Mouse (Mus musculus): Measurements from ENCODE around the gene Tmem176a. TPM values are rescaled to one million over a fixed set of nuclear protein-coding genes. Genes with fewer than 3 reads are reported as not detected.

Gene Tmem176a
- polyA plus RNA-seq, 1 experiment from 2014 or later = 153 TPM

DNA sequence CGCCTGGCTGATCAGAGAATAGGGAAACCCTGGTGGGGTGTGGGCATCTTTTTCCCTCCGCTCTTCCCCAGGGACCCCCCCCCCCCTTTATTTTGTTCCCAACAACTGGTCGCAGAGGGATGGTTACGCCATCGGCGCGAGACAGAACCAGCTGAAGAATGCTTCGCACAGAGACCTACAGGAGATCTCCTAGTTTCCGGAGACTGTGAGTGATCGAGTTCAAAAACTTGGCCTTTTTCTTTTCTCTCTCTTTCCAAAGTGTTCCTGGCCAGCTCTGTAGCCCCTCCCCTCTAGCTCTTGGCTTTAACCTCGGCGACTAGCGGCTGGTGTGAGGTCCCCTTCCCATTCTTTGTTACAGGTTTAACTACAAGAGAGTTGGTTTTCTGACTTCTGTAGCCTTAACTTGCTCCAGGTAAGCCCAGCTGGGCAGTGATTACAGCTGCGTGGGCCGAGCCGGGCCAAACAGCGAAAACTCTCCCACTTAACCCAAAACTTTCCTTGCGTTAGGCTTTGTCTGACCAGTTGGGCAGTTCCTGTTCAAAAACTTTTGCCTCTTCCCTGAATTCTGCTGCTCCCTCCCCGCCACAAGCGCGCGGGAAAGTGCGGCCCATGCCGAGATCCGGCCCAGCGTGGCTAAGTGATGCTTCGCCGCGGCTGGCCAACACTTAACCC, 11.2 kb downstream of the Tmem176a start:
- ATAC-seq (replicated peaks; ENCODE audit: low FRiP score) = peak; percentile 77
- Histone ChIP-seq H3K9ac (peak overlapping the region; percentile 56), H3K4me1 (peaks cover 6% of the 10 kb centered on the region), H3K4me3 (replicated peaks) (peak overlapping the region; percentile 45), H3K27ac (peak overlapping the region; percentile 97), H3K36me3 (no peaks in the 10 kb centered on the region; the same call in 1 of the 2 replicates), H3K4me2 (peak overlapping the region; percentile 73), H3K9me3 (replicated peaks) (no peaks in the 10 kb centered on the region), H3K27me3 (no peaks in the 10 kb centered on the region)
- WGBS = under 1% methylated on average over 28 of the region's 29 CpGs

DNA sequence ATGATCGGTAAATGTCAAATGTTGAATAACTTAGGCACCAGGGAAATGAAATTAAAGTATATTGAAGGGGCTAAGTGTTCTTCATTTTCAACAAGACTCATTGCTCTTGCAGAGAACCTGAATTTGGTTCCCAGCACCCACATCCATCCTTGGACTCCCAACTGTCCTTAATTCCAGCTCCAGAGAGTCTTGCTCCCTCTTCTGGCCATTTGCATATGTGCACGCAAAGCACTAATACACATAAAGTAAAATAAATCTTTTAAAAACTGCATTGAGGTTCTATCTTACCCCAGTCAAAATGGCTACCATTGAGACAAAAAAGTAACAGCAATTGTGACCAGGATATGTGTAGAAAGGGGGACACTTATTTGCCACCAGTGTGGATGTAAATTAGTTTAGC, 13.4 kb downstream of the Tmem176a start:
- H3K36me3 ChIP-seq = no peaks in the 10 kb centered on the region; the same call in 1 of the 2 replicates
- peaks cover 11% of the 10 kb centered on the region for H3K4me1 ChIP-seq
- no peak overlapping the region for H3K4me2 ChIP-seq
- no peak overlapping the region for H3K9ac ChIP-seq
- H3K27me3 ChIP-seq = no peaks in the 10 kb centered on the region
- H3K9me3 ChIP-seq (replicated peaks) = no peaks in the 10 kb centered on the region
- H3K27ac ChIP-seq = no peak overlapping the region
- no peak for ATAC-seq (replicated peaks; ENCODE audit: low FRiP score)
- no peak overlapping the region for H3K4me3 ChIP-seq (replicated peaks)
- WGBS = 97% methylated on average over 2 of the region's 2 CpGs

DNA sequence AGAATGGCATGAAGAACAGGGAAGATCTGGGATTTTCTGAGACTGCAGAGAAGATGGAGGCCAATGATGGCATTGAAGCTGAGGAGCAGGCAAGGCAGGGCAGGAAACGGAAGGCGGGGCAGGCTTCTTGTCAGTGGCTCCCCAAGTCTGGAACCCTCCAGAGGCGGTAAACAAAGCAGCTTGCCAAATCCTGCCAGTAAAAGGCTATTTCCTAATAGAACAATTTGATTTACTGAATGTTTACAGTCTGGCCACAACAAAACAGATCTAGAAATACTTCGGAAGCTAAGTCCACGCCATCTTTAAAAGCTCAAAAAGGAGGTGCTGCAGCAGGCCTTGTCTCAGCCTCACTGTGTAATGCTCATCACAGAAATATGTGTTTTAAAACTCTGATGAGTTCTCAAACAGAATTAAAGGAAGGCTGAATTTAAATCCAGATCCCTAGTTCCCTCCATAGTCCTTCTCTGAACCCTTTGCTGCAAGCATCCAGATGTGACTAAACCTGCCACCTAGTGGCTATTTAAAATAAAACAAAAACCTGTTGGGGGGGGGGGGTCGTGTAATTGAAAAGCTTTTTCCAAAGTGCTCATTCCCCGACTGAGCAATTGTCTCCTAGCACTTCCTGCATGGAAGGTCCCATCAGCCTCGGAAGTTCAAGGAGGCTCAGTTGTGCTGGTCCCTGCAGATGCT, 17.0 kb downstream of the Tmem176a start:
- H3K9me3 ChIP-seq (replicated peaks) = no peaks in the 10 kb centered on the region
- no peaks in the 10 kb centered on the region; the same call in 1 of the 2 replicates for H3K36me3 ChIP-seq
- H3K27me3 ChIP-seq = no peaks in the 10 kb centered on the region
- H3K27ac ChIP-seq = no peak overlapping the region
- no peak overlapping the region for H3K4me2 ChIP-seq
- peaks cover 23% of the 10 kb centered on the region for H3K4me1 ChIP-seq
- no peak for ATAC-seq (replicated peaks; ENCODE audit: low FRiP score)
- WGBS = 42% methylated on average over 8 of the region's 8 CpGs
- no peak overlapping the region for H3K9ac ChIP-seq
- no peak overlapping the region for H3K4me3 ChIP-seq (replicated peaks)

DNA sequence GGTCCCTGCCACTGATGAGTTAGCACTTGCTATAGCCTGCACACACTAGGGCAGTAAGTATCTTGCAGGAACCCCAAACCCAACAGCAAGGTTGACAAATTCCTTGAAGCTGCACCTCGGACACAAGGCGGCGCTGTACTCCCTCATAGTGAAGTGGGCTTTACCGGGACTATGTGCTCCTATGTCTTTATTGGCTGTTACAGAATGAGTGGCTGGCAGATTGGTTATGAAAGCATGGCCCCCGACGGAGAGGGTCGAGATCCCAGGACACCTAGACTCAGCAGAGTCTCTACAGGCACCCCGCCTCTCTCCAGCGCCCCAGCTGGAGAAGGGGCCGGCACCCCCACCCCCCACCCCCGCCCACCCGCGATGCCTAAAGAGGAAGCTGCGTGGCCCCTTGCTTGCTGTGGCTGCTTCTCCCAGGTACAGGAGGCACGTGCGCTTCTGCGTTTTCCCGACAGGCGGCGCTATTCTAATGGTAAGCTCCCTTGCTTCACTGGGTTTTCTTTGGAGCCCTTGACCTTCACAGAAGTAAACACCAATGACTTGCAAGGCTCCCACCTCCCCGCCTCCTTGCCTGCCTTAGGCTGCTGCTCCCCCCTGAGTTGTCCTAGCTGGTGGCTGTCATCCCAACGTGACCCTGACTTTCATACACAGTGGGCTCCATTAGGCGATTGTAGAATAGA, 19.6 kb downstream of the Tmem176a start:
- Histone ChIP-seq H3K9me3 (replicated peaks) (no peaks in the 10 kb centered on the region), H3K4me1 (peaks cover 32% of the 10 kb centered on the region), H3K27ac (no peak overlapping the region), H3K36me3 (no peaks in the 10 kb centered on the region), H3K9ac (no peak overlapping the region), H3K27me3 (no peaks in the 10 kb centered on the region), H3K4me2 (peak overlapping the region; percentile 56), H3K4me3 (replicated peaks) (peak overlapping the region; percentile 35)
- ATAC-seq (replicated peaks; ENCODE audit: low FRiP score) = peak; percentile 69
- WGBS = 13% methylated on average over 23 of the region's 23 CpGs

DNA sequence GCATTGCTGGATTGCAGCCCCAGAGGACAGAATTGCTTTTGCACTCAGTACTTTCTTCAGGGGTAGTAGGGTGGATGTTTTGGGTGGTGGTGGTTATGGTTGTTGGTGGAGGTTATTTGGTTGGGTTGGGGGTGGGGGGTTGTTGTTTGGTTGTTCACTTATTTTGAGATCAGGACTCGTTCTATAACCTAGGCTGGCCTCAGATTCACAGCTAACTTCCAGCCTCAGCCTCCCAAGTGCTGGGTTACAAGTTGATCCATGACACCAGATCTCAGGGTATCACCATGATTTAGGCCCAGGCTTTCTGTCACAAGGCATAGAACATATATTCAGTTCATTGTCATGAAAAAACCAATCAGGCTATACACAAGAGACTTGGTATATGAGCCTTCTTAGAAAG, 20.1 kb downstream of the Tmem176a start:
- peaks cover 32% of the 10 kb centered on the region for H3K4me1 ChIP-seq
- no peaks in the 10 kb centered on the region for H3K36me3 ChIP-seq
- no peak overlapping the region for H3K9ac ChIP-seq
- ATAC-seq (replicated peaks; ENCODE audit: low FRiP score) = no peak
- WGBS = 96% methylated on average over 1 of the region's 1 CpGs
- H3K27ac ChIP-seq = no peak overlapping the region
- H3K27me3 ChIP-seq = no peaks in the 10 kb centered on the region
- no peaks in the 10 kb centered on the region for H3K9me3 ChIP-seq (replicated peaks)
- no peak overlapping the region for H3K4me3 ChIP-seq (replicated peaks)
- peak overlapping the region; percentile 56; the same call in 1 of the 2 replicates for H3K4me2 ChIP-seq

DNA sequence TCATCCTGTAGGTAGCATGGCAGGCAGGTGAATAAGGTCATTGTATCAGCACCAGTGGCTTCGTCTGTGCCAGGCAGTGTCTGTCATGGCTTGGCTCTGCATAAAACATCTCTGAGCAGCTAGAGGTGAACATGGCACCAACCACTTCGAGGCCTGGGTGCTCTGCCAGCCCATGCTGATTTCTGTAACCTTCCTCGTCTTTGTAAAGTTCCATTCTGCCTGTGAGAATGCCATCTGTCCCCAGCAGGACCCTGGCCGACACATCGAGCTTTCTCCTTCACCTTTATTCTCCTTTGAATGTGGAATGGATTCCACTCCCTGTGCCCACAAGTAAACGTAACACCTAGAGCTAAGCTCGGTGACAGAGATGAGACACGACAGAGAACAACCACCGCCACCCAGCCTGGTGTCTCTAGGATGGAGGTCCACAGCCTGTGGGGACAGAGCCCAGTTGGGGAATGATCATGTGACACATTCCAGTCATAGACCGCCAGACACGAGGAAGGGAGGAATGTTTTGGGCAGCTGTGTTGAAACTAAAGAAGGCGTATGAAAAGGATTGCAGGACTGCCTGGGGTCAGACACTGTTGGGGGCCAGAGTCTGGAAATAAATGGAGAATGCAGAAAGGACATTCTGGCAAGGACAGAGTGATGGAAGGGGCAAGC, 21.0 kb downstream of the Tmem176a start:
- Histone ChIP-seq H3K36me3 (no peaks in the 10 kb centered on the region), H3K9me3 (replicated peaks) (no peaks in the 10 kb centered on the region), H3K27me3 (no peaks in the 10 kb centered on the region), H3K27ac (0 out of 2 replicates have a peak overlapping the region, but pooled peaks have one; percentile 10), H3K4me3 (replicated peaks) (no peak overlapping the region), H3K4me1 (peaks cover 32% of the 10 kb centered on the region), H3K4me2 (no peak overlapping the region), H3K9ac (no peak overlapping the region)
- peak; percentile 45; the same call in 1 of the 2 replicates for ATAC-seq (replicated peaks; ENCODE audit: low FRiP score)
- 68% methylated on average over 12 of the region's 12 CpGs for WGBS

DNA sequence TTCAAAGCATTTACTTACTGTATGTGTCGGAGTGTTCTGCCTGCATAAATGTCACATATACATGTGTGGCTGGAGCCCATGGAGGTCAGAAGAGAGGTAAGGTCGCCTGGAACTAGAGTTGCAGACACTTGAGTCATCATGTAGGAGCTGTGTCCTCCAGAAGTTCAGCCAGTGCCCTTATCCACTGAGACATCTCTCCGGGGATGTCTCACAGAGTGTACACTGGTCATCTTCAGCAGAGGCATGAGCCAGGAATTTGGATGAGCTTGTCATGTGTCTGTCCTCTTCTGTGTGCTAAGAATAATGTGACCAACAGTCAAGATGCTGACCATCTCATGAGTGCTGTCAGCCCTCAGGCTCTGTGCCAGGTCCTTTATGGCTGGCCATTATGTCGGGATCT, 22.1 kb downstream of the Tmem176a start:
- no peak for ATAC-seq (replicated peaks; ENCODE audit: low FRiP score)
- H3K9ac ChIP-seq = no peak overlapping the region
- WGBS = 80% methylated on average over 4 of the region's 4 CpGs
- no peaks in the 10 kb centered on the region for H3K27me3 ChIP-seq
- H3K4me3 ChIP-seq (replicated peaks) = no peak overlapping the region
- peaks cover 34% of the 10 kb centered on the region for H3K4me1 ChIP-seq
- H3K27ac ChIP-seq = no peak overlapping the region
- H3K4me2 ChIP-seq = no peak overlapping the region
- H3K36me3 ChIP-seq = no peaks in the 10 kb centered on the region
- H3K9me3 ChIP-seq (replicated peaks) = no peaks in the 10 kb centered on the region

DNA sequence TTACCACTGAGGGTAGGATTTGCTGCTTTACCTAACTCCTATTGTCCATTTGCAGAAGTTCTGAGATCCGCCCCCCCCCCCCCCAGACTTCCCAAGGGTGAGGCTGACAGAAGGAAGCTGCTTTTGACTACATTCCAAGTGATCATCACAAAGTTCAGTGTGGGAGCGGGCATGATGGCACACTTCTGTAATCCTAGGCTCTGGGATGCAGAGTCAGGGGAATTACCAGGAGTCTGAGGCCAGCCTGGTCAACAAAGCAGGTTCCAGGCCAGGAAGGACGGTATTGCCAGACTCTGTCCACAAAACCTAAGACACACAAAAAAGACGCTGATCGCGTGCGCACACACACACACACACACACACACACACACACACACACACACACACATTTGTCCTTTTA, 22.8 kb downstream of the Tmem176a start:
- H3K36me3 ChIP-seq = no peaks in the 10 kb centered on the region
- H3K27me3 ChIP-seq = no peaks in the 10 kb centered on the region
- no peak overlapping the region for H3K9ac ChIP-seq
- no peaks in the 10 kb centered on the region for H3K9me3 ChIP-seq (replicated peaks)
- WGBS = 83% methylated on average over 7 of the region's 7 CpGs
- no peak overlapping the region for H3K27ac ChIP-seq
- H3K4me3 ChIP-seq (replicated peaks) = no peak overlapping the region
- no peak overlapping the region for H3K4me2 ChIP-seq
- no peak for ATAC-seq (replicated peaks; ENCODE audit: low FRiP score)
- H3K4me1 ChIP-seq = peaks cover 34% of the 10 kb centered on the region

DNA sequence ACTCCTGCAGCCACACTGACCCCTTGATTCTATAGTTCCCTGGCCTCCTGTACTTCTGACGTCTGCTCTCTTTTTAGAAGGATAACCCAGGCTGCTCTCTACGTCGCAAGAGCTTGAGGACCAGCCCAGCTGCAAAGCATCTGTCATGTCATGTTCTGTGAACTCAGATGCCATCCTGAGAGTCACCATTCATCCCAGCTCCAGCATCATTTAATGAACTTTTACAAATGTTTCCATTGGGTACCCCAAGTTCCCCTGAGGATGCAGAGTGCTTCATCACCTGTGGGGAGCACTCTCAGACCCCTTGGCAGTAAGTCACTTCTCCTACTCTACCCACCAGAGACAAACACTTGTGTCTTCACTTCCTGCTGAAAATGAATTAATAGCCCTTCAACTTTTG, 23.5 kb downstream of the Tmem176a start:
- H3K27ac ChIP-seq = 0 out of 2 replicates have a peak overlapping the region, but pooled peaks have one; percentile 91
- H3K27me3 ChIP-seq = no peaks in the 10 kb centered on the region
- H3K4me3 ChIP-seq (replicated peaks) = no peak overlapping the region
- no peak overlapping the region for H3K4me2 ChIP-seq
- H3K9ac ChIP-seq = no peak overlapping the region
- H3K36me3 ChIP-seq = no peaks in the 10 kb centered on the region
- WGBS = 43% methylated on average over 3 of the region's 3 CpGs
- H3K9me3 ChIP-seq (replicated peaks) = no peaks in the 10 kb centered on the region
- ATAC-seq (replicated peaks; ENCODE audit: low FRiP score) = no peak
- peaks cover 34% of the 10 kb centered on the region for H3K4me1 ChIP-seq

DNA sequence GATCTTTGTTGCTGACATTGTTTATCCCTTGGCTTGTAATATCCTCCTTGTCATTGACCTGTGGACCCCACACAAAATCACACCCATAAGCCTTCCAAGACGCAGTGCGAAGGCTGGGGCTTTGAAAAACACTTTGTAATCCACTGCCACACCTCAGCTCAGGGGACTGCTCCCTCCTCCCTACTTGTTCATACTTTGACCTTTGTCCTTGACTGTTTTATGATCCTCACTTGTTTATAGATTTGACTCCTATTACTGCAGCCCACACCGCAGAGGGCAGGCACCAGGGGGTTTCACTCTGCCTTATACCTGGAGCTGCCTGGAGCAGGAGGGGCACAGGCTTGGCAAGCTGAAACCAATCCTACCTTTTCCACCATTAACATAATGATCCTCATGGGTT, 24.0 kb downstream of the Tmem176a start:
- Histone ChIP-seq H3K27me3 (no peaks in the 10 kb centered on the region), H3K9ac (no peak overlapping the region), H3K9me3 (replicated peaks) (no peaks in the 10 kb centered on the region), H3K36me3 (no peaks in the 10 kb centered on the region), H3K4me2 (no peak overlapping the region), H3K4me1 (peaks cover 34% of the 10 kb centered on the region), H3K27ac (peak overlapping the region; percentile 91), H3K4me3 (replicated peaks) (no peak overlapping the region)
- 31% methylated on average over 3 of the region's 3 CpGs for WGBS
- ATAC-seq (replicated peaks; ENCODE audit: low FRiP score) = no peak

DNA sequence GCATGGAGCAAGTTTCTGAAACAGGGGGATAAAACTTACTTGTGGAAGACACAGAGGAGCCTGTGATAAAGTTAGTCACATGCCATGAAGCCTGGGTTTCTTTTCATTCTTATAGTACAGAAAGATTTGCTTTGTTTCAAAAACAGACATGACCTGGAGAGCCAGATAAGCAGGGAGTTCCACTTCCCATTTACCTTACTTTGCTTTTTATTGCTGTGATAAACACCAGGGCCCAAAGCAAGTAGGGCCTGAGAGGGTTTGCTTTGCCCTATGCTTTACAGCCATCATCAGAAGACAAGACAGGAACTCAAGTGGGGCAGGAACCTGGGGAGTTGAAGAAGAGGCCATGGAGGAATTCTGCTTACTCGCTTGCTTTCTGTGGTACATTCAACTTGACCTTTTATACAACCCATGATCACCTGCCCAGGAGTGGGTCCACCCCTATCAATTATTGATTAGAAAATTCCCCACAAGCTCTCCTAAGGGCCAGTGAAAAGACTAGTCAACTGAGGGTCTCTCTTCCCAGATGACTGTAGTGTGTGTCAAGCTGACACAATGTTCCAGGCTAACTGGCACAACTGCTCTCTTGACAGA, 24.5 kb downstream of the Tmem176a start:
- 72% methylated on average over 1 of the region's 1 CpGs for WGBS
- no peaks in the 10 kb centered on the region for H3K9me3 ChIP-seq (replicated peaks)
- no peak overlapping the region for H3K4me3 ChIP-seq (replicated peaks)
- peaks cover 30% of the 10 kb centered on the region for H3K4me1 ChIP-seq
- no peaks in the 10 kb centered on the region for H3K27me3 ChIP-seq
- no peak overlapping the region for H3K9ac ChIP-seq
- no peak for ATAC-seq (replicated peaks; ENCODE audit: low FRiP score)
- H3K4me2 ChIP-seq = no peak overlapping the region
- no peaks in the 10 kb centered on the region for H3K36me3 ChIP-seq
- H3K27ac ChIP-seq = peak overlapping the region; percentile 91
